Comparison of ENCODE assay signal across 8 mouse cellular contexts in the genomic region with DNA sequence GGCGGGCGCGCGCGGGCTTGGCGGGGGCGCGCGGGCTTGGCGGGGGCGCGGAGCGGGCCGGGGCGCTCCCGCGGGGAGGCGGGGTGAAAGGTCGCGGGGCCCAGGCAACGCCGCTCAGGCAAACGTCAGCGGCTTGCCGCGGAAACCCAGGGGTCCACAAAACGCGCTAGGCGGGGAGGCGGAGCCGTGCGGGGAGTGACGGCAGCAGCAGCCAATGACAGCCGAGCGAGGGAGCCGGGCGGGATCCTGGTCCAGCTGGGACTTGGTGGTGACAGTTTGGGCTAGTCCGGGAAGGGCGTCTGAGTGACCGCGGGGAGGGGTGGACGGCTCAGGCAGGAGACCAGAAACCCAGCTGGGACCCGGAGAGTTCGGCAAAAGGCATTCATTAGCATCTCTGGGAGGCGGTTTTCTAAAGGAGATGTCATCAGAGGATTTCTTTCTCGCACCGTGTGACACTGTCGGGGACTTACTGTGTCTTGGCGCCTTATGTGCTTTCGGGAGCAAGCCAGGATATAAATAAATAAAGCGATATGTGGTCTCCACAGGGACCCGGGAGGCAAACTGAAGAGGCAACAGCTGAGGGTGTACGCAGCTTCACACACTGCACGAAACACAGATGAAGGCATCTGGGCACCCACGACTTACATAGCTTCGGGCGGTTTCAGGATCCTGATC. TPM values are rescaled to one million over a fixed set of nuclear protein-coding genes. Genes with fewer than 3 reads are reported as not detected.
DNase-seq lines count a peak whose midpoint lies in the region; ATAC-seq and TF ChIP-seq lines count a peak whose summit lies in the region.

No protein-coding gene starts in this region.

- H3K27ac ChIP-seq in embryonic facial prominence, embryonic 14.5 days (replicated peaks; ENCODE audit: low read depth, low read length), result peak overlapping the region; percentile 84
- peak overlapping the region; percentile 81 for H3K27ac ChIP-seq in heart, embryonic 11.5 days (ENCODE audit: low read depth, low read length)
- peak overlapping the region; percentile 56 for H3K27ac ChIP-seq in kidney, embryonic 16.5 days (ENCODE audit: low read length)
- peak overlapping the region; percentile 77 for H3K27ac ChIP-seq in limb, embryonic 15.5 days
- H3K27ac ChIP-seq in midbrain, postnatal 0 days (ENCODE audit: low read depth, low read length), result peak overlapping the region; percentile 96
- peak overlapping the region; percentile 66 for H3K27ac ChIP-seq in stomach, embryonic 16.5 days (ENCODE audit: low read length)

- peaks cover 59% of the 10 kb centered on the region for H3K27me3 ChIP-seq in erythroblast, embryonic 14.5 days (ENCODE audit: control insufficient read depth)
- H3K27me3 ChIP-seq in embryonic facial prominence, embryonic 14.5 days (replicated peaks; ENCODE audit: control insufficient read depth, insufficient read depth, low read length), result peaks cover 23% of the 10 kb centered on the region
- no peaks in the 10 kb centered on the region for H3K27me3 ChIP-seq in heart, embryonic 11.5 days (ENCODE audit: control insufficient read depth, insufficient read depth, low read length)
- H3K27me3 ChIP-seq in kidney, embryonic 16.5 days (ENCODE audit: insufficient read depth, low read length), result peaks cover 7% of the 10 kb centered on the region; the same call in 1 of the 2 replicates
- H3K27me3 ChIP-seq in limb, embryonic 15.5 days, result peaks cover 7% of the 10 kb centered on the region
- H3K27me3 ChIP-seq in midbrain, postnatal 0 days (ENCODE audit: insufficient read depth, low read length), result no peaks in the 10 kb centered on the region
- H3K27me3 ChIP-seq in stomach, embryonic 16.5 days (ENCODE audit: control insufficient read depth, insufficient read depth, low read length), result no peaks in the 10 kb centered on the region; the same call in 1 of the 2 replicates

- H3K4me2 ChIP-seq in embryonic facial prominence, embryonic 14.5 days (ENCODE audit: low read depth, low read length), result peak overlapping the region; percentile 89
- peak overlapping the region; percentile 83 for H3K4me2 ChIP-seq in heart, embryonic 11.5 days
- H3K4me2 ChIP-seq in kidney, embryonic 16.5 days (replicated peaks; ENCODE audit: low read depth, low read length), result peak overlapping the region; percentile 92
- peak overlapping the region; percentile 94 for H3K4me2 ChIP-seq in limb, embryonic 15.5 days
- peak overlapping the region; percentile 71 for H3K4me2 ChIP-seq in midbrain, postnatal 0 days (ENCODE audit: low read depth, low read length, poor library complexity, severe bottlenecking)
- H3K4me2 ChIP-seq in stomach, embryonic 16.5 days (ENCODE audit: low read depth, low read length), result peak overlapping the region; percentile 92

- WGBS in embryonic facial prominence, embryonic 14.5 days, result under 1% methylated on average over 47 of the region's 57 CpGs
- WGBS in heart, embryonic 11.5 days (ENCODE audit: insufficient replicate concordance), result under 1% methylated on average over 55 of the region's 57 CpGs
- WGBS in kidney, embryonic 16.5 days, result under 1% methylated on average over 44 of the region's 57 CpGs
- WGBS in limb, embryonic 15.5 days, result under 1% methylated on average over 48 of the region's 57 CpGs
- WGBS in midbrain, postnatal 0 days, result 3% methylated on average over 41 of the region's 57 CpGs
- 0% methylated on average over 50 of the region's 57 CpGs for WGBS in stomach, embryonic 16.5 days

- peaks cover 9% of the 10 kb centered on the region for H3K4me1 ChIP-seq in erythroblast, embryonic 14.5 days (ENCODE audit: control insufficient read depth)
- H3K4me1 ChIP-seq in embryonic facial prominence, embryonic 14.5 days (ENCODE audit: control insufficient read depth, insufficient read depth, low read length), result peaks cover 8% of the 10 kb centered on the region; the same call in 1 of the 2 replicates
- no peaks in the 10 kb centered on the region for H3K4me1 ChIP-seq in heart, embryonic 11.5 days (ENCODE audit: control insufficient read depth, insufficient read depth, low read length)
- peaks cover 7% of the 10 kb centered on the region for H3K4me1 ChIP-seq in kidney, embryonic 16.5 days (ENCODE audit: insufficient read depth, low read length)
- peaks cover 6% of the 10 kb centered on the region; the same call in 1 of the 2 replicates for H3K4me1 ChIP-seq in limb, embryonic 15.5 days
- H3K4me1 ChIP-seq in midbrain, postnatal 0 days (ENCODE audit: insufficient read depth, low read length), result no peaks in the 10 kb centered on the region
- H3K4me1 ChIP-seq in stomach, embryonic 16.5 days (ENCODE audit: control insufficient read depth, insufficient read depth, low read length), result no peaks in the 10 kb centered on the region

- H3K9me3 ChIP-seq in erythroblast, embryonic 14.5 days (ENCODE audit: control insufficient read depth, low read length), result no peaks in the 10 kb centered on the region
- H3K9me3 ChIP-seq in embryonic facial prominence, embryonic 14.5 days (ENCODE audit: control insufficient read depth, low read length), result no peaks in the 10 kb centered on the region
- H3K9me3 ChIP-seq in heart, embryonic 11.5 days (replicated peaks; ENCODE audit: control insufficient read depth, low read length), result no peaks in the 10 kb centered on the region
- H3K9me3 ChIP-seq in kidney, embryonic 16.5 days (ENCODE audit: low read length), result no peaks in the 10 kb centered on the region
- no peaks in the 10 kb centered on the region for H3K9me3 ChIP-seq in limb, embryonic 15.5 days
- no peaks in the 10 kb centered on the region for H3K9me3 ChIP-seq in midbrain, postnatal 0 days (ENCODE audit: low read length)
- H3K9me3 ChIP-seq in stomach, embryonic 16.5 days (replicated peaks; ENCODE audit: control insufficient read depth, low read length), result no peaks in the 10 kb centered on the region

- TF ChIP-seq CTCF in midbrain, postnatal 0 days (IDR thresholded peaks at IDR 0.05), result no peak

- no peak for ATAC-seq in erythroblast, adult 5-6 weeks (replicated peaks; ENCODE audit: low FRiP score, poor library complexity, severe bottlenecking)
- peak; percentile 96 for ATAC-seq in embryonic facial prominence, embryonic 14.5 days (ENCODE audit: low read depth)
- peak; percentile 94 for ATAC-seq in heart, embryonic 11.5 days (replicated peaks; ENCODE audit: insufficient number of reproducible peaks, low FRiP score, low TSS enrichment)
- ATAC-seq in kidney, embryonic 16.5 days (ENCODE audit: low FRiP score, low TSS enrichment), result peak; percentile 97
- peak; percentile 89 for ATAC-seq in limb, embryonic 15.5 days (ENCODE audit: insufficient number of reproducible peaks, low FRiP score, low TSS enrichment, low read depth)
- peak; percentile 93 for ATAC-seq in midbrain, postnatal 0 days (ENCODE audit: low FRiP score)
- peak; percentile 95 for ATAC-seq in stomach, embryonic 16.5 days (ENCODE audit: insufficient read depth, low FRiP score)

- H3K4me3 ChIP-seq in erythroblast, embryonic 14.5 days (replicated peaks), result peak overlapping the region; percentile 66
- H3K4me3 ChIP-seq in embryonic facial prominence, embryonic 14.5 days (ENCODE audit: low read depth, low read length), result peak overlapping the region; percentile 76
- peak overlapping the region; percentile 72 for H3K4me3 ChIP-seq in heart, embryonic 11.5 days (ENCODE audit: low read depth, low read length)
- peak overlapping the region; percentile 79 for H3K4me3 ChIP-seq in kidney, embryonic 16.5 days (ENCODE audit: low read length)
- H3K4me3 ChIP-seq in limb, embryonic 15.5 days, result peak overlapping the region; percentile 71
- H3K4me3 ChIP-seq in midbrain, postnatal 0 days (ENCODE audit: low read depth, low read length), result peak overlapping the region; percentile 52
- peak overlapping the region; percentile 74 for H3K4me3 ChIP-seq in stomach, embryonic 16.5 days (replicated peaks; ENCODE audit: low read length)

- H3K36me3 ChIP-seq in erythroblast, embryonic 14.5 days (ENCODE audit: control insufficient read depth), result no peaks in the 10 kb centered on the region
- H3K36me3 ChIP-seq in embryonic facial prominence, embryonic 14.5 days (ENCODE audit: control insufficient read depth, insufficient read depth, low read length), result no peaks in the 10 kb centered on the region
- no peaks in the 10 kb centered on the region for H3K36me3 ChIP-seq in heart, embryonic 11.5 days (ENCODE audit: control insufficient read depth, insufficient read depth, low read length)
- no peaks in the 10 kb centered on the region for H3K36me3 ChIP-seq in kidney, embryonic 16.5 days (ENCODE audit: insufficient read depth, low read length)
- no peaks in the 10 kb centered on the region for H3K36me3 ChIP-seq in limb, embryonic 15.5 days
- H3K36me3 ChIP-seq in midbrain, postnatal 0 days (ENCODE audit: insufficient read depth, low read length), result no peaks in the 10 kb centered on the region
- H3K36me3 ChIP-seq in stomach, embryonic 16.5 days (ENCODE audit: control insufficient read depth, insufficient read depth, low read length), result no peaks in the 10 kb centered on the region

- DNase-seq in embryonic facial prominence, embryonic 14.5 days (ENCODE audit: low spot score), result peak; percentile 92
- peak; percentile 95 for DNase-seq in midbrain, postnatal 0 days (ENCODE audit: low spot score)

- H3K9ac ChIP-seq in embryonic facial prominence, embryonic 14.5 days (ENCODE audit: low read depth, low read length), result peak overlapping the region; percentile 73
- H3K9ac ChIP-seq in heart, embryonic 11.5 days (ENCODE audit: low read depth, low read length), result peak overlapping the region; percentile 89
- peak overlapping the region; percentile 71 for H3K9ac ChIP-seq in kidney, embryonic 16.5 days (replicated peaks; ENCODE audit: low read length)
- peak overlapping the region; percentile 51 for H3K9ac ChIP-seq in limb, embryonic 15.5 days
- peak overlapping the region; percentile 87 for H3K9ac ChIP-seq in midbrain, postnatal 0 days (replicated peaks; ENCODE audit: low read length, poor library complexity, severe bottlenecking)
- H3K9ac ChIP-seq in stomach, embryonic 16.5 days (ENCODE audit: low read length), result peak overlapping the region; percentile 80

RNA-seq across cellular contexts. Expression of gene Nova1, which starts 0.8 kb away (rescaled TPM):
- 0.03 TPM in 1 of 2 replicates, not detected in the other for polyA plus RNA-seq in erythroblast, embryonic 14.5 days (2012)
- not detected in 2 replicates for total RNA-seq in erythroblast, adult 5-6 weeks (2015; ENCODE audit: low replicate concordance)
- total RNA-seq in erythroblast, adult 5-6 weeks (2017; ENCODE audit: low replicate concordance), result not detected in 2 replicates
- polyA plus RNA-seq in embryonic facial prominence, embryonic 14.5 days (2014; fragmentation: Nextera tagmentation; extraction: Ambion mirVana), result 1.5 and 2.2 TPM in 2 replicates
- polyA plus RNA-seq in heart, embryonic 11.5 days (2014; fragmentation: Nextera tagmentation; extraction: Ambion mirVana), result 2.2 and 2.7 TPM in 2 replicates
- 1.1 and 1.7 TPM in 2 replicates for polyA plus RNA-seq in kidney, embryonic 16.5 days (2015; fragmentation: Nextera tagmentation; extraction: Ambion mirVana)
- polyA plus RNA-seq in limb, embryonic 15.5 days (2015; fragmentation: Nextera tagmentation; extraction: Ambion mirVana), result 2.1 and 3.5 TPM in 2 replicates
- total RNA-seq in midbrain, postnatal 0 days (2014; rRNA removed), result 129 and 178 TPM in 2 replicates
- polyA plus RNA-seq in midbrain, postnatal 0 days (2015; fragmentation: Nextera tagmentation; extraction: Ambion mirVana), result 70.5 and 72.6 TPM in 2 replicates
- 1.0 and 1.2 TPM in 2 replicates for polyA plus RNA-seq in stomach, embryonic 16.5 days (2015; fragmentation: Nextera tagmentation; extraction: Ambion mirVana)

Comparison
In these comparisons a context has a peak if more than half of its experiments do, and no peak if none do; other contexts are left out.
1. RNA of gene Nova1, which starts 0.8 kb away (polyA plus RNA-seq): 70.5 to 72.6 TPM in midbrain, postnatal 0 days; 2.1 to 3.5 TPM in limb, embryonic 15.5 days, 2.2 to 2.7 TPM in heart, embryonic 11.5 days, 1.5 to 2.2 TPM in embryonic facial prominence, embryonic 14.5 days, 1.0 to 1.2 TPM in stomach, embryonic 16.5 days, 1.1 to 1.7 TPM in kidney, embryonic 16.5 days and 0.03 TPM in erythroblast, embryonic 14.5 days; every median in the first group is over 10 times any median in the second.
2. Peak in every context shown above with its lines, with median percentiles within 50 percentile points of each other: H3K4me3 ChIP-seq, H3K27ac ChIP-seq, H3K4me2 ChIP-seq and H3K9ac ChIP-seq.